Mouse (Mus musculus) brain, adult 2 months (tissue): ENCODE results near the gene Dpf3.
A peak's percentile ranks its signal among the peaks of the same experiment; 100 is the strongest.

ENCODE experiments used
- DNase-seq: peaks from one replicate; pipeline ENCODE4 v3.0.0; 2011; ENCODE audit warnings: low read depth, low spot score

The Dpf3 gene

GRCm38 (mm10) chr12:83220964-83221363, 266.6 kb downstream of the Dpf3 start:
- DNase-seq: no peak

DNA sequence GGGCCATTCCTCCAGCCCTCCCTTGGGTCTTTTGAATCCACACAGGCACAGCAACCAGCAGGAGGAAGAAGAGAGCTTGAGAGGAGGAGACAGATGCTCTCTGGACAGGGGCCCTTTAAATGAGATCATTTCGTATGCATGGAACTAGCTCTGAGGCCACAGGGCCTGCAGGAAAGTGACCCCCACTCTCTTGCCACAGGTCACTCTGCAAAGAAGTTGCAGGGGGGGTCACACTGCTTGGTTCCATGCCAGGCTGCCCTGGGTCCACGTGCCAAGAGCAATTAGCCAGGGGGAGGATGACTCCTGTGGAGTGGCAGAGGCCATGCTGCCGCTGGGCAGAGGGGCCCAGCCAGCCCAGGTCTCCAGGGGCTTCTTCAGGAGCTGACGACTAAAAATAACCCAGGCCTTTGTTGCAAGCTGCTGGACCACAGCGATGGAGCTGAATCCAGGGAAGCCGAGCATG, 273.6 kb downstream of the Dpf3 start:
- peak; percentile 47 for DNase-seq

GRCm38 (mm10) chr12:83211976-83212375, 275.5 kb downstream of the Dpf3 start:
- no peak for DNase-seq

GRCm38 (mm10) chr12:83211146-83211822, 276.2 kb downstream of the Dpf3 start:
- DNase-seq: no peak

GRCm38 (mm10) chr12:83210735-83211134, 276.8 kb downstream of the Dpf3 start:
- peak; percentile 92 for DNase-seq

- no peak for DNase-seq
Measured at GRCm38 (mm10) chr12:83210294-83210693, 277.2 kb downstream of the Dpf3 start.

GRCm38 (mm10) chr12:83209461-83209860, 278.1 kb downstream of the Dpf3 start:
- DNase-seq: peak; percentile 60

- peak; percentile 46 for DNase-seq
Measured at GRCm38 (mm10) chr12:83208841-83209240, 278.7 kb downstream of the Dpf3 start.

DNA sequence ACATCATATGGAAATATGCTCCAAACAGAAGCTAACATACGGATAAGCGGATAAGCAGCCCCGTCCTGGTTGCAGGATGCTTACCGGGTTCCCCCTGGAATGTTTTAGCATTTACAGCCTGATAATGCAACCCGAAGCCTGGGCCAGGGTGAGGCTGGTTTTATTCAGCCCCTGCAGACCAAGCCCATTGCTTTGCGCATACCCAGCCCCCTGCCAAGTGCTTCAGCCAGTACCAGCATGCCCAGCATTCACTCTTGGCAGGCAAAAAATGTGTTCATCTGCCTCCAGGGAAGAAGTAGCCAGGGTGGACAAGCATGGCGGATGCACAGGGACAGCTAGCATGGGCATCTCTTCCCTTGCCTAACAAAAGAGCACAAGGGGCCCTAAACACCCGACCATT, 279.5 kb downstream of the Dpf3 start:
- DNase-seq: peak; percentile 92

DNA sequence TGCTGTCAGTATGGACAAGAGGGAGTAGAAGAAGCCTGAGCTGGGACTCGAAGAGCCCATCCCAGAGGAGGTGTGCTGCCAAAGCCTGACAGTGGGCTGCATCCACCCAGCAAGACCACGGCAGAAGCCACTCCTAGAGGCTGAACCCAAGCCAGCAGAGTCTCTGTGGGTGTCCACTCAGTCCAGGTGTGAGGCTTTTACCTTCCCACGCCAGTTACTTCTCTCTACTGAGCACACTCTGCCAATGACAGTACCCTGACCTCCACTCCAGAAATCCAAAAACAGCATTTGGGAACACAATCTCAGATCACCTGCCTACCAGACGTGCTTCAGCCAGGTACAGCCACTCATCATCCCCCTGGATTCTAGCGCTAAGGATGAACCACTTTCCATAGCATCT, 280.0 kb downstream of the Dpf3 start:
- DNase-seq: peak; percentile 31

- peak; percentile 23 for DNase-seq
Measured at GRCm38 (mm10) chr12:83206866-83207265, 280.6 kb downstream of the Dpf3 start.

GRCm38 (mm10) chr12:83204361-83204760, 283.2 kb downstream of the Dpf3 start:
- DNase-seq: peak; percentile 87

DNA sequence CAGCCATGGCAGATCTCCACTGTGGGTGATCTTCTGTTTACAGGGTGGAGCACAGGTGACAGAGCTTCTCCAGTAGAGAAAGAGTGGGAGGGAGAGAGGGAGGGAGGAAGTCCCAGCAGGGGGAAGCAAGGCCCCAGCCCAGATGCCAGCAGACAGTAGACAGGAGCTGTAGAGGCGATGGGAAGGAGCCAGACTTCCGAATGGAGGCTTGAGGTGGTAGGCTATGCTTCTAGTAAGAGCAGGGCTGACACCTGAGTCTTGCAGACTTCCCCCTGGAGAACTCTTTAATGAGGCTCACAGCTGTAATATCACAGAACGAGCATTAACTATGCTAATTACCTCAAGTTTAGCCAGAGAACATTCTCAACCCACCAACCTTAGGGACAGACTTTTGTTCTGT, 285.8 kb downstream of the Dpf3 start:
- peak; percentile 30 for DNase-seq

DNA sequence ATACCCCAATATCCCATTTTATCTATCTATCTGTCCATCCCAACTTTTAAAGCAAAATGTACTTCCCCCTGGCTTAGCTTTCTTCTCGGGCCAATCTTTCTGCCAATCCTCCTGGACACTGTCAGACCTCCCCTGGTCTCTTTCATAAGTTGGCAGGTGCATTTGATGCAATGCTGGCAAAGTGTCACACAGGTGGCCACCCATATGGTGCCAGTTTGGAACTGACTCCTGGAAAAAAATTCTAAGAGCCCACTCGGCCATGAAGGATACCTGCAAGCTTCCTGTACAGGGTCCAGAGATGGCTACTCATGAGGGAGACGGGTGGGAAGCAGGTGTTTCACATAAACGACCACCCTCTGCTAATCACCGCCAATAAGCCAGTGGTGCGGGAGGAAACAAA, 307.0 kb downstream of the Dpf3 start:
- peak; percentile 97 for DNase-seq

DNA sequence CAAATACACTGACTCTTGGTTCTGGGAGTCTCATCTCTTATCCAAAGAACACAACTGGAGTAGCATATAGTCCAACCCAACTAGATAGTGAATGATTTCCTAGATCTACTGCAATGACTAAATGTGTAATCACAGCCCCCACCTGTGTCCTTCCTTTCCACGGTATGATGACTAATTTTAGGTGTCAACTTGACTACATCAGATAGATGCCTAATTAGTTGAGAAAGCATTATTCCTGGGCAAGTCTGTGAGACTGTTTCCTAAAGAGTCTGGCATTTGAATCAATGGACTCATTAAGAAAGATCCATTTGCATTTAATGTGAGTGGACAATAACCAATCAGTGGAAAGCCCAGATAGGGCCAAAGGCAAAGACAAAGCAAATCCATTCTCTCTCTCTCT, 307.7 kb downstream of the Dpf3 start:
- peak; percentile 39 for DNase-seq

DNA sequence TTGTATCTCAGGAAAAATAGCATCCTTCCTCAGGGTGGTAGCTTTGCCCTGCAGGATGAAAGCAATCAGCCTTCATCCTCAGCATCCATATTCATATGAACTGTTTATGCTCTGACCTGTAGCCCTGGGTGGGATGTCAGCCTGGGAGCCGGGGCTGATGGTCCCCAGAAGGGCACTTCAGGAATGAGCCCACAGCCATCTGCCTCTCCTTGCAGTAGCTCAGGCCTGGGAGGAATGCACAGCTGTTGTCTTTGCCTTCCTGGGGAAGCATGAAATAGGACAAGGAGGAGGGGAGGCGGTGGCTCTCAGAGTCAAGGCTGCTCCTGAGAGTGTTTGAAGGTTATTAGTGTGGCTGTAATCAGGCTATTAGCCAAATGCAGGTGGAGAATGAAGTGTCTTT, 308.7 kb downstream of the Dpf3 start:
- peak; percentile 87 for DNase-seq

GRCm38 (mm10) chr12:83169495-83170209, 317.9 kb downstream of the Dpf3 start:
- DNase-seq: peak; percentile 85

DNA sequence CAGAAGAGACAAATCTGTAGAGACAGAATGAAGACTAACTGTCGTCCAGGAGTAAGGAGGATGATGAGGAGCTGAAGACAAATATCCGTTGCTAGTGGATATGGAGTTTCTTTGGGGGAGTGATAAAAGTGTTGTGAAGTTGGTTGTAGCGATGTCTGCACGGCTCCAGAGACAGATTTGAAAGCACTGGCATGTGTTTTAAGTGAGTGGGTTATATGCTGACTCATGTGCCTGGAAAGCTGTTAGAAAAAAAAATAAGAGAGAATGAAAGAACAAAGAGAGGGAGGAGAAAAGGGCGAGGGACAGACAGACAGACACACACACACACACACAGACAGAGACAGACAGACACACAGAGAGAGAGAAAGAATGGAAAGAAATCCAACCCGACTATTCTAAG, 319.2 kb downstream of the Dpf3 start:
- DNase-seq: peak; percentile 78

- DNase-seq: no peak
Measured at GRCm38 (mm10) chr12:83165058-83165457, 322.5 kb downstream of the Dpf3 start.
